Mouse (Mus musculus): ENCODE measurements at regions not wholly inside any gene's neighbourhood (a gene's known extent, or its start where the extent isn't known, plus 50 kb on each side); places are given as distances from the start of the nearest gene placed in this dataset.

- no peak for DNase-seq (ENCODE audit: inconsistent ontology term)
These were observed 69.3 kb upstream of the Rprm start for GRCm38 (mm10) chr2:54154501-54155183.

- DNase-seq (ENCODE audit: inconsistent ontology term) = no peak
These were observed 73.6 kb upstream of the Rprm start for GRCm38 (mm10) chr2:54158689-54159630.

- peak; percentile 8 for DNase-seq (ENCODE audit: inconsistent ontology term)
These were observed 92.2 kb upstream of the Rprm start for GRCm38 (mm10) chr2:54177549-54177948.

- no peak for DNase-seq (ENCODE audit: inconsistent ontology term)
These were observed 105.5 kb upstream of the Rprm start for GRCm38 (mm10) chr2:54190828-54191227.

GRCm38 (mm10) chr2:54198343-54198742, 113.0 kb upstream of the Rprm start:
- DNase-seq (ENCODE audit: inconsistent ontology term) = no peak

GRCm38 (mm10) chr2:54215597-54215996, 130.2 kb upstream of the Rprm start:
- no peak for DNase-seq (ENCODE audit: inconsistent ontology term)

- DNase-seq (ENCODE audit: inconsistent ontology term) = no peak
These were observed 143.3 kb upstream of the Rprm start for GRCm38 (mm10) chr2:54228613-54229012.

- DNase-seq (ENCODE audit: inconsistent ontology term) = peak; percentile 22
These were observed 143.7 kb upstream of the Rprm start for GRCm38 (mm10) chr2:54229016-54229415.

- no peak for DNase-seq (ENCODE audit: inconsistent ontology term)
These were observed 151.4 kb upstream of the Rprm start for GRCm38 (mm10) chr2:54236760-54237159.

GRCm38 (mm10) chr2:54237192-54237591, 151.8 kb upstream of the Rprm start:
- no peak for DNase-seq (ENCODE audit: inconsistent ontology term)

- no peak for DNase-seq (ENCODE audit: inconsistent ontology term)
These were observed 171.2 kb upstream of the Galnt13 start for GRCm38 (mm10) chr2:54264773-54265452.

GRCm38 (mm10) chr2:54265453-54265823, 170.7 kb upstream of the Galnt13 start:
- no peak for DNase-seq (ENCODE audit: inconsistent ontology term)

GRCm38 (mm10) chr2:54281966-54282365, 154.2 kb upstream of the Galnt13 start:
- peak; percentile 73 for DNase-seq (ENCODE audit: inconsistent ontology term)

- peak; percentile 61 for DNase-seq (ENCODE audit: inconsistent ontology term)
These were observed 152.2 kb upstream of the Galnt13 start for GRCm38 (mm10) chr2:54283876-54284275.

GRCm38 (mm10) chr2:54305473-54305872, 130.6 kb upstream of the Galnt13 start:
- DNase-seq (ENCODE audit: inconsistent ontology term) = no peak

- no peak for DNase-seq (ENCODE audit: inconsistent ontology term)
These were observed 117.6 kb upstream of the Galnt13 start for GRCm38 (mm10) chr2:54318559-54318958.

GRCm38 (mm10) chr2:54366963-54367362, 69.2 kb upstream of the Galnt13 start:
- no peak for DNase-seq (ENCODE audit: inconsistent ontology term)

GRCm38 (mm10) chr2:54379279-54379678, 56.8 kb upstream of the Galnt13 start:
- DNase-seq (ENCODE audit: inconsistent ontology term) = no peak

All from Muller cell, postnatal 12 days (primary cell).